Mouse (Mus musculus) cerebellum, adult 2 months (tissue): ENCODE results near the gene Banf1. TPM values are rescaled to one million over a fixed set of nuclear protein-coding genes. Genes with fewer than 3 reads are reported as not detected.
A peak's percentile ranks its signal among the peaks of the same experiment; 100 is the strongest.

Experiments
- DNase-seq, 2 experiments: peaks; one replicate each; pipeline ENCODE4 v3.0.0; 2021
- H3K27ac ChIP-seq: fragments of 200-500 bp; 2 replicates; pipeline ENCODE4 v1.5.1; 2012; ENCODE audit warnings: low read length, control low read depth, inconsistent platforms; ENCODE audit not compliant: insufficient read depth
- H3K27me3 ChIP-seq: fragments of 200-500 bp; 2 replicates; pipeline ENCODE4 v1.6.1; 2012; ENCODE audit warnings: inconsistent platforms, mild to moderate bottlenecking, low read length, moderate library complexity; ENCODE audit not compliant: control insufficient read depth, insufficient read depth
- H3K4me1 ChIP-seq: fragments of 200-500 bp; 2 replicates; pipeline ENCODE4 v1.6.1; 2011; ENCODE audit warnings: low read length; ENCODE audit not compliant: control insufficient read depth, insufficient read depth
- H3K4me3 ChIP-seq: fragments of 200-500 bp; replicated peaks from 2 replicates; pipeline ENCODE3; 2011; ENCODE audit warnings: mild to moderate bottlenecking, low read depth, low read length, control low read depth; ENCODE audit not compliant: insufficient read depth
- CTCF ChIP-seq: fragments of 200-500 bp; IDR thresholded peaks from 2 replicates; pipeline ENCODE4 v1.5.1; 2011; ENCODE audit warnings: low read depth, mild to moderate bottlenecking, control low read depth, low read length, moderate library complexity, borderline replicate concordance; ENCODE audit not compliant: insufficient read depth
- POLR2A ChIP-seq: fragments of 200-500 bp; IDR thresholded peaks from 2 replicates; pipeline ENCODE4 v1.6.1; 2011; ENCODE audit warnings: low read length, control low read depth, borderline replicate concordance; ENCODE audit not compliant: insufficient read depth
- WGBS: fragments of 180-500 bp; shearing (Covaris S2); methylation state at CpG from one replicate; pipeline ENCODE4 v1.1.7; 2018; 5-methylcytosine and 5-hydroxymethylcytosine counted together
- polyA plus RNA-seq: library from polyadenylated mRNA; depleted of rRNA; stranded (reverse); fragments of >200 nt; gene quantifications from 2 replicates; pipeline ENCODE4 v1.2.3, GENCODE M21; 2012

Gene Banf1
- polyA plus RNA-seq, 1 experiment, result 88.7 TPM

DNA sequence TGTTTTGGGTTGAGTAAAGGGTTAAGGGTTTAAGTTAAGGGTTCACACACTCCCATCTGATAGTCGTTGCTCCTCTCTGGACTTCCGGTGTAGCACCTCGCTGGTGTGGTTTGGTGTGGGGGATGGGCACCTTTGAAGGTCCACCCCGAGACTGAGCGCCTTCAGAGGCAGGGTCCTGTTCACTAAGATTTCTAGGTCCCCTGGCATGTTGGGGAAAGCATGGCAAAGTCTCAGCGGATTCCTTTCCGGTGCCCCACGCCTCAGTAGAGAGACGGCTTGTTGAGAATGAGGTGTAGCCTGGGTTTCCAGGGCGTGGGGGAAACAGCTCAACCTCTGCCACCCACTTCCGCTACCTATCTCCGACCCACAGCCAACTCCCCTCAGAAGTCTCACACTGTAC lies 22.7 kb upstream of the Banf1 start:
- H3K4me3 ChIP-seq, result peak overlapping the region; percentile 98
- peaks cover 23% of the 10 kb centered on the region for H3K4me1 ChIP-seq
- no peaks in the 10 kb centered on the region for H3K27me3 ChIP-seq
- DNase-seq, result no peak
- peak overlapping the region; percentile 52; the same call in 1 of the 2 replicates for H3K27ac ChIP-seq
- TF ChIP-seq CTCF (no peak), POLR2A (no peak)
- 41% methylated on average over 12 of the region's 12 CpGs for WGBS

DNA sequence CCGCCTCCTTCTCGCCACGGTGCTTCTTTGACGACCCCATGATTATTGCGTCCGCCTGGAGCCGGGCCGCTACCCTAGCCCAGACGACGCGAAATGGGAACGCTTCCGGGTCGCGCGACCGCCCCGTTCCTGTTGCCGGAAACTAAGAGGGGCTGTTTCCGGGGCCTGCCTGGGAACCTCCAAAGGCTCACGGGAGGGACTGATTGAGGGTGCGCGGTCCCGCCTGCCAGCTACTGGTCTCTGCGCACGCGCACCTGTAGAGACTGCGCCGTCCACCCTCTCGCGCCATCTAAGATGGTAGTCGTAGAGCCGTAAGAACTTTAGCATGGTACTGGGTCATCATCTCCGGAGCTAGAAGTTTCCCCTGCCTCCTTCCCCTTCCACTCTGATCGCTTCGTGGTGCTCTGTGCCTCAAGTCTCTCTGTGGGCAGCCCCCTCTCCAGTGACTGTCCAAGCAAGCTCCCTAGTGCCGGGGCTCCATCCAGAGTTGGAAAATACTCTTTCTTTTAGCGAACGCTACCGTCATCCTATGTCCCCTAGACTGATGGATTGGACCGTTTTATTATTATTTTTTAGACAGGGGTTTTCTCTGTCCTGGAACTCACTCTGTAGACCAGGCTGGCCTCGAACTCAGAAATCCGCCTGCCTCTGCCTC lies 21.7 kb upstream of the Banf1 start, which contains the start of gene Sart1:
TSS of gene Sart1 (minus strand) at position 116 of the 655 bp plus-strand sequence.
- Histone ChIP-seq H3K27ac (peak within 1 kb of the TSS; percentile 92), H3K4me1 (peaks cover 16% of the 10 kb centered on the region), H3K27me3 (no peaks in the 10 kb centered on the region), H3K4me3 (peak within 1 kb of the TSS; percentile 98)
- DNase-seq, result peak; percentile 95 to 98
- 2% methylated on average over 43 of the region's 43 CpGs for WGBS
- TF ChIP-seq POLR2A (peak; percentile 94), CTCF (no peak)

DNA sequence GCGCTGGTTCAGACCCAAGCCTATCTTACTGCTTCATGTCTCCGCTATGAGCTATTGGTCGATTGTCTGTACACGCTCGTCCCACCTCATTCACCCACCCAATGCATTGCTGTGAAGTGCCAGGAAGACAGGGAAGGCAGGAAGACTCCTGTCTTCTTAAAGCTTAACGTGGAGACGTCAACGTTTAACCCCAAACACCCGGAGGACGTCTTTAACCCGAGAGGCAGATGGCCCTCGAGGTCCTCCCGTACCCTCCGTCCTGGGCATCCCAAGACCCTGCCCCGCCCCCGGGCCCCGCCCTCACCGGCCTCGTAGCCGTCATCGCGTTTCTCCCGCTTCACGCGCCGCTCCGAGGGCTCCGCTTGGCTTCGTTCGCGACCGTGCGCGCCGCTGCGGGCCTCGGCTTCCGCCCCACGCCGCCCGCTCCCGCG lies 21.1 kb upstream of the Banf1 start:
- WGBS, result under 1% methylated on average over 41 of the region's 43 CpGs
- DNase-seq, result no peak

DNA sequence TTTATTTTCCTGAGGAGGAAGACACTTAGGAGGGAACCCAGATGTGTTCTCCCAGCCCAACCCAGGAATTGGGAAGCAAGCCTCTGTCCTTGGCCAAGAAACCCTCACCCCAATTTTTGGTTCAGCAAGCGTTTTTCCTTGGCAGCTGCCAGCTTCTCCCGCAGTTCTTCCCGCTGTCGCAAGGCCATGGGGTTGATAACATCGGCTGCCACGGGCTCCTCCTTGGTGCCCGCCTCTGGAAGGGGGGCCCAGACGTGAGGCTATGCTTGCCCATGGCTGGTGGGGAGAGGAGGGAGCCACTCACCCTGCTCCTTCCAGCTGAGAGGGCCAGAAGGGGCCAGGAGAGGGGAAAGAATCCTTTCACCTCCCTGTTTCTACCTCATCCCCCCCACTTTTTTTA lies 17.7 kb upstream of the Banf1 start:
- Histone ChIP-seq H3K27me3 (no peaks in the 10 kb centered on the region), H3K4me3 (no peak overlapping the region), H3K27ac (no peak overlapping the region), H3K4me1 (peaks cover 6% of the 10 kb centered on the region)
- no peak for DNase-seq
- TF ChIP-seq POLR2A, result no peak
- TF ChIP-seq CTCF, result no peak
- 75% methylated on average over 8 of the region's 8 CpGs for WGBS

More for the DNA sequence above, 21.1 kb upstream of the Banf1 start:
- Histone ChIP-seq H3K4me3 (peak overlapping the region; percentile 98), H3K27ac (peak overlapping the region; percentile 50; the same call in 1 of the 2 replicates), H3K27me3 (no peaks in the 10 kb centered on the region), H3K4me1 (peaks cover 13% of the 10 kb centered on the region)
- TF ChIP-seq CTCF (no peak), POLR2A (no peak)

DNA sequence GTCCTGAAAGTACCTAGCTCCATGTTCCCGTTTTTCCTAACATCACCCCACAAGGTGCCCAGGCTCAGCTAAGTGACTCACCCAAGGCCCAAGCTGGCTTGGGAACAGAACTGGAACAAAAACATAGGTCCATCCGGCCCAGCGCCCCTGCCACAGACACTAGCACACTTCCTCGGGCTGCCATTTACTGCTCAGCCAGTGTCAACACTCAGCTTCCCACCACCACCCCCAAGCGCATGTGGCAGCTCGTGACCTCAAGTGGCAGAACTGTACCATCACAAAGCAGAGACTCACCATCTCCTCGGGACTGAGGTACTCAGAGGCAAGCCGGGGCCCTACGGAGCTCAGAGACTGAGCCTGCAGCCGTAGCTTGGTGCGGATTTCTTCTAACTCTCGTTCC lies 16.4 kb upstream of the Banf1 start:
- Histone ChIP-seq H3K4me1 (peaks cover 5% of the 10 kb centered on the region), H3K27ac (no peak overlapping the region), H3K27me3 (no peaks in the 10 kb centered on the region), H3K4me3 (no peak overlapping the region)
- 94% methylated on average over 12 of the region's 12 CpGs for WGBS
- TF ChIP-seq POLR2A, result no peak
- TF ChIP-seq CTCF, result no peak
- DNase-seq, result no peak

DNA sequence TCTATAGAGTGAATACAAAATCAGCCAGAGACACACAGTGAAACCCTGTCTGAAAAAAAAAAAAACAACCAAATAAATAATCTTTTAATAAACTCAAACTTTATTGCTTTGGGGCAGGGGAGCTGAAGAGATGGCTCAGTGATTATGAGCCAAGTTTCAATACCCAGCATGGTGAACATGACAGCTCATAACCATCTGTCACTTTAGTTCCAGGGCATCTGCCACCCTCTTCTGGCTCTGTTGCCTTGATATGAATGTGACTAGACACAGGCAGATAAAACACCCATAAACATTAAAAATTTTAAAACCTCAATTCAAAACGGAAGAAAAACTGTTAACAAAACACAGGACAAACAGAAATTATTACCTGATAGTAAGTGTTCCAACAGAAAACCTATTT lies 10.5 kb upstream of the Banf1 start:
- Histone ChIP-seq H3K4me3 (no peak overlapping the region), H3K27me3 (no peaks in the 10 kb centered on the region), H3K27ac (no peak overlapping the region), H3K4me1 (peaks cover 7% of the 10 kb centered on the region)
- WGBS, result 69% methylated on average over 1 of the region's 1 CpGs
- no peak for TF ChIP-seq CTCF
- no peak for TF ChIP-seq POLR2A
- DNase-seq, result peak in 1 of 2 experiments; percentile 53

DNA sequence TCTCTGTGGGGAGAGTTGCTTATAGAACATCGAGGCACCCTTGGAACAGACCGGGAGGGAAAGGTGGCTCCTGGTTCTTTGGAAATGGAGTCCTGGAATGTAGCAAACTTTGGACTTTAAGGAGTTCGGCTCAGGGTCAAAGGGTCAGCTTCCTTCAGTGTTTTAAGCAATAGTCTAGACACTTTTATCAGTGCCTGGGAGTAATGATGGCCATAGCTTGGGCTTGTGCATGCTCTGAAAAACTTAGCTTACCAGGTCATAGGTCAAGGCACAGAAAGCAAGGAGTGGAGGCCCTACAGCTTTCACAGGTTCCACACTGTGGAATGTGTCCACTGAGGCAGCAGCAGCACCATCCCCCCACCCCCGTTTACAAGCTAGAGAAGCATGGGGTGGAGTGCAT lies 7.8 kb upstream of the Banf1 start:
- H3K4me1 ChIP-seq, result peaks cover 7% of the 10 kb centered on the region
- H3K27ac ChIP-seq, result no peak overlapping the region
- no peak for DNase-seq
- H3K27me3 ChIP-seq, result no peaks in the 10 kb centered on the region
- H3K4me3 ChIP-seq, result no peak overlapping the region
- TF ChIP-seq POLR2A, result no peak
- 77% methylated on average over 4 of the region's 4 CpGs for WGBS

DNA sequence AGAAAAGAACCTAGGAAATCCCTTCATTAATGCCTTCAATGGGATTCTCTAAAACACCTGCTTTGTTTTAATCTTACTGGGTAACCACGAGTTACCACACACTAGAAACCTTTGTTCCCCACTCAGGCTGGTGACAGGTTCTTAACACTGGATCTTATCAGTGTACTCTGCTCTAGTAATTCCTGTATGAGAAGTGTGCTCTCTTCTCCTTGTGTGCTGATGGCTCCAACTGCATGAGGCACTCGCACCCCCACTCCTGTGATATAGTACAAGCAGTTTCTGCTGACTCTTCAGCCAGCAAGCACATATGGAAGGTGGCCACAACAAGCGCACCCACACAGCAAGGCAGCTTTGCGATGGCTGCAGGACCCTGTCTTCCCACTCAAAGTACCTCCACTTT lies 7.2 kb upstream of the Banf1 start:
- Histone ChIP-seq H3K4me3 (no peak overlapping the region), H3K4me1 (peaks cover 7% of the 10 kb centered on the region), H3K27me3 (no peaks in the 10 kb centered on the region), H3K27ac (no peak overlapping the region)
- 86% methylated on average over 4 of the region's 4 CpGs for WGBS
- TF ChIP-seq POLR2A, result no peak
- no peak for TF ChIP-seq CTCF
- no peak for DNase-seq
